14 mouse cellular contexts compared by ENCODE assay signal in genomic region chr17:27167545-27167944, GRCm38 (mm10). TPM values are rescaled to one million over a fixed set of nuclear protein-coding genes. Genes with fewer than 3 reads are reported as not detected.
DNase-seq lines count a peak whose midpoint lies in the region; ATAC-seq and TF ChIP-seq lines count a peak whose summit lies in the region.
"Had no signal": no experiment of that assay in that cellular context is flagged by ENCODE, and none has a peak within 500 bp of the region (broad histone marks: within the 10 kb centered on the region; RNA-seq: fewer than 3 reads in every experiment).

Ip6k3 (minus strand) TSS chr17:27167795.

- DNase-seq in hindbrain, postnatal 0 days (ENCODE audit: low spot score): peak; percentile 49
- no peak for DNase-seq in hindbrain, embryonic 11.5 days (ENCODE audit: low spot score)
- DNase-seq in Muller cell, postnatal 12 days (ENCODE audit: inconsistent ontology term): peak; percentile 45
- peak; percentile 92 for DNase-seq in gastrocnemius, adult 2 months
- DNase-seq in lung, adult 2 months: no peak
- no peak for DNase-seq in embryo, embryonic 9.5 days (ENCODE audit: extremely low spot score)
- DNase-seq in right cerebral cortex, postnatal 36 days (ENCODE audit: low spot score in 2 of 2): no peak
- DNase-seq: adrenal gland, postnatal 10 days; thymus, postnatal 36 days had no signal

- no peak within 1 kb of the TSS for H3K4me3 ChIP-seq in hindbrain, postnatal 0 days (ENCODE audit: low read length)
- H3K4me3 ChIP-seq in hindbrain, embryonic 11.5 days (ENCODE audit: low read depth, low read length): no peak within 1 kb of the TSS
- peak within 1 kb of the TSS; percentile 79 for H3K4me3 ChIP-seq in gastrocnemius, adult 2 months
- peak within 1 kb of the TSS; percentile 1 for H3K4me3 ChIP-seq in lung, adult 2 months (replicated peaks; ENCODE audit: extremely low read depth, low read depth, low read length)
- H3K4me3 ChIP-seq: erythroblast, embryonic 14.5 days; hindbrain, embryonic 15.5 days had no signal

- intact Hi-C loops in gastrocnemius, adult 2 months (cut with DNase I): loop anchor here (1.0 kb wide), 1 partner anchor 13 kb away; no protein-coding TSS in a partner anchor

- H3K9me3 ChIP-seq in hindbrain, postnatal 0 days (ENCODE audit: low read length): no peaks in the 10 kb centered on the region
- H3K9me3 ChIP-seq in hindbrain, embryonic 11.5 days (ENCODE audit: control insufficient read depth, low read length): no peaks in the 10 kb centered on the region
- H3K9me3 ChIP-seq: hindbrain, embryonic 15.5 days had no signal

- H3K27ac ChIP-seq in hindbrain, postnatal 0 days: no peak within 1 kb of the TSS
- no peak within 1 kb of the TSS for H3K27ac ChIP-seq in hindbrain, embryonic 11.5 days (ENCODE audit: low read depth, low read length)
- peak within 1 kb of the TSS; percentile 98 for H3K27ac ChIP-seq in gastrocnemius, adult 2 months
- H3K27ac ChIP-seq: hindbrain, embryonic 15.5 days; liver, embryonic 14.5 days had no signal

- H3K4me2 ChIP-seq in hindbrain, postnatal 0 days (ENCODE audit: low read depth, low read length): no peak within 1 kb of the TSS
- H3K4me2 ChIP-seq in hindbrain, embryonic 11.5 days (replicated peaks; ENCODE audit: low read depth, low read length): no peak within 1 kb of the TSS
- H3K4me2 ChIP-seq: hindbrain, embryonic 15.5 days; midbrain, embryonic 11.5 days had no signal

- H3K36me3 ChIP-seq in hindbrain, postnatal 0 days (ENCODE audit: insufficient read depth, low read length): no peaks in the 10 kb centered on the region
- H3K36me3 ChIP-seq in hindbrain, embryonic 11.5 days (ENCODE audit: control insufficient read depth, insufficient read depth, low read length): no peaks in the 10 kb centered on the region
- H3K36me3 ChIP-seq: hindbrain, embryonic 15.5 days had no signal

- WGBS in hindbrain, postnatal 0 days: 37% methylated on average over 4 of the region's 4 CpGs
- 65% methylated on average over 4 of the region's 4 CpGs for WGBS in hindbrain, embryonic 11.5 days
- WGBS in lung, adult 2 months: 39% methylated on average over 4 of the region's 4 CpGs

- H3K9ac ChIP-seq in hindbrain, postnatal 0 days (replicated peaks; ENCODE audit: low read length): no peak within 1 kb of the TSS
- H3K9ac ChIP-seq in hindbrain, embryonic 11.5 days (ENCODE audit: low read depth, low read length): no peak within 1 kb of the TSS
- H3K9ac ChIP-seq: hindbrain, embryonic 15.5 days; liver, embryonic 14.5 days had no signal

- no peak for TF ChIP-seq CTCF in hindbrain, postnatal 0 days (IDR thresholded peaks at IDR 0.05; ENCODE audit: low read depth)
- TF ChIP-seq CTCF in gastrocnemius, adult 2 months (IDR thresholded peaks at IDR 0.05): no peak
- TF ChIP-seq CTCF in lung, adult 2 months (IDR thresholded peaks at IDR 0.05; ENCODE audit: insufficient read depth, low read length): no peak

- TF ChIP-seq POLR2A in lung, adult 2 months (IDR thresholded peaks at IDR 0.05; ENCODE audit: borderline replicate concordance, extremely low read depth, low read depth, low read length): no peak

- no peak for ATAC-seq in hindbrain, postnatal 0 days
- no peak for ATAC-seq in hindbrain, embryonic 11.5 days (ENCODE audit: low FRiP score)

- no peaks in the 10 kb centered on the region for H3K27me3 ChIP-seq in hindbrain, postnatal 0 days (ENCODE audit: insufficient read depth, low read length)
- H3K27me3 ChIP-seq in hindbrain, embryonic 11.5 days (ENCODE audit: control insufficient read depth, insufficient read depth, low read length): no peaks in the 10 kb centered on the region
- H3K27me3 ChIP-seq: hindbrain, embryonic 15.5 days had no signal

- no peaks in the 10 kb centered on the region for H3K4me1 ChIP-seq in hindbrain, postnatal 0 days (ENCODE audit: insufficient read depth, low read length)
- H3K4me1 ChIP-seq in hindbrain, embryonic 11.5 days (replicated peaks; ENCODE audit: control insufficient read depth, insufficient read depth, low read length): no peaks in the 10 kb centered on the region
- H3K4me1 ChIP-seq in lung, adult 2 months (ENCODE audit: control insufficient read depth, insufficient read depth, low read length): no peaks in the 10 kb centered on the region

RNA-seq across cellular contexts. Expression of gene Ip6k3, which starts in this region (rescaled TPM):
- 0.47 TPM in 1 of 2 replicates, not detected in the other for total RNA-seq in hindbrain, postnatal 0 days (2014; rRNA removed)
- polyA plus RNA-seq in hindbrain, postnatal 0 days (2015; fragmentation: Nextera tagmentation; extraction: Ambion mirVana): 0.31 and 0.37 TPM in 2 replicates
- polyA plus RNA-seq in hindbrain, embryonic 11.5 days (2014; fragmentation: Nextera tagmentation; extraction: Ambion mirVana): 0.23 and 0.49 TPM in 2 replicates
- 10 to 100 TPM; 30.9 to 84.2 TPM for total RNA-seq in gastrocnemius, adult 2 months (2021)
- 3.3 and 3.6 TPM in 2 replicates for polyA plus RNA-seq in lung, adult 2 months (2012; rRNA removed)
- total RNA-seq: common myeloid progenitor, adult 5-6 weeks had no signal
- polyA plus RNA-seq: erythroblast, embryonic 14.5 days had no signal

Comparison
In these comparisons a context has a peak if more than half of its experiments do, and no peak if none do; other contexts are left out.
1. RNA of gene Ip6k3 (total RNA-seq): 30.9 to 84.2 TPM in gastrocnemius, adult 2 months; 0.47 TPM in hindbrain, postnatal 0 days; every median in the first group is over 10 times any median in the second.
2. Peak in DNase-seq in hindbrain, postnatal 0 days; RNA of the gene not detected or under 1 TPM.
3. DNase-seq: peak in Muller cell, postnatal 12 days (single experiment) and gastrocnemius, adult 2 months (single experiment); none in hindbrain, embryonic 11.5 days (single experiment), lung, adult 2 months (single experiment), embryo, embryonic 9.5 days (single experiment) and right cerebral cortex, postnatal 36 days (0 of 2).
4. H3K4me3 ChIP-seq: peak in gastrocnemius, adult 2 months (single experiment) and lung, adult 2 months (single experiment); none in hindbrain, postnatal 0 days (single experiment) and hindbrain, embryonic 11.5 days (single experiment).